Mouse (Mus musculus) midbrain, embryonic 15.5 days (tissue): ENCODE results near the gene Ptprcap. TPM values are rescaled to one million over a fixed set of nuclear protein-coding genes. Genes with fewer than 3 reads are reported as not detected.

ENCODE experiments used
- polyA plus RNA-seq: library from polyadenylated mRNA; unstranded; fragments of >200 nt; fragmentation: Nextera tagmentation; extraction: Ambion mirVana; gene quantifications from 2 replicates; pipeline ENCODE4 v1.2.1, GENCODE M21; 2015

Ptprcap gene
- polyA plus RNA-seq, 1 experiment from 2014 or later = 0.96 TPM

Other genes with a start within 250 kb of the Ptprcap start
- 12.7 and 14.6 TPM in 2 replicates for gene Tcirg1, start 246.5 kb upstream of the Ptprcap start, polyA plus RNA-seq
- gene Ndufs8, start 240.8 kb upstream of the Ptprcap start, polyA plus RNA-seq = 246 and 258 TPM in 2 replicates
- 1.9 TPM in 2 replicates for gene Aldh3b1, start 223.8 kb upstream of the Ptprcap start, polyA plus RNA-seq
- 11.7 and 11.8 TPM in 2 replicates for gene Unc93b1, start 218.4 kb upstream of the Ptprcap start, polyA plus RNA-seq
- gene Aldh3b3, start 195.0 kb upstream of the Ptprcap start, polyA plus RNA-seq = not detected in 2 replicates
- 0.43 and 0.67 TPM in 2 replicates for gene Aldh3b2, start 181.3 kb upstream of the Ptprcap start, polyA plus RNA-seq
- 1.7 and 2.2 TPM in 2 replicates for gene Acy3, start 167.0 kb upstream of the Ptprcap start, polyA plus RNA-seq
- gene Tbx10, start 160.9 kb upstream of the Ptprcap start, polyA plus RNA-seq = not detected in 2 replicates
- 30.6 and 33.4 TPM in 2 replicates for gene Nudt8, start 153.0 kb upstream of the Ptprcap start, polyA plus RNA-seq
- 6.5 and 8.3 TPM in 2 replicates for gene Gm49405, start 153.0 kb upstream of the Ptprcap start, polyA plus RNA-seq
- gene Doc2g, start 150.3 kb upstream of the Ptprcap start, polyA plus RNA-seq = 8.4 and 12.1 TPM in 2 replicates
- gene Ndufv1, start 140.8 kb upstream of the Ptprcap start, polyA plus RNA-seq = 229 and 239 TPM in 2 replicates
- gene Gstp1, start 115.6 kb upstream of the Ptprcap start, polyA plus RNA-seq = 513 and 520 TPM in 2 replicates
- gene Gstp2, start 107.6 kb upstream of the Ptprcap start, polyA plus RNA-seq = 2.7 and 5.6 TPM in 2 replicates
- not detected in 2 replicates for gene Gstp3, start 94.0 kb upstream of the Ptprcap start, polyA plus RNA-seq
- gene Cabp2, start 72.0 kb upstream of the Ptprcap start, polyA plus RNA-seq = 0.22 TPM in 1 of 2 replicates, not detected in the other
- gene Cdk2ap2, start 56.4 kb upstream of the Ptprcap start, polyA plus RNA-seq = 92.3 and 92.9 TPM in 2 replicates
- 97.7 and 102 TPM in 2 replicates for gene Pitpnm1, start 53.6 kb upstream of the Ptprcap start, polyA plus RNA-seq
- gene Aip, start 27.7 kb upstream of the Ptprcap start, polyA plus RNA-seq = 99.5 and 101 TPM in 2 replicates
- 0.04 TPM in 1 of 2 replicates, not detected in the other for gene Gpr152, start 13.8 kb upstream of the Ptprcap start, polyA plus RNA-seq
- gene Cabp4, start 9.6 kb upstream of the Ptprcap start, polyA plus RNA-seq = 0.22 and 0.28 TPM in 2 replicates
- 127 and 139 TPM in 2 replicates for gene Coro1b, start 5.0 kb upstream of the Ptprcap start, polyA plus RNA-seq
- gene Rps6kb2, start 9.8 kb downstream of the Ptprcap start, polyA plus RNA-seq = 60.1 and 60.7 TPM in 2 replicates
- gene Carns1, start 21.9 kb downstream of the Ptprcap start, polyA plus RNA-seq = 5.9 and 6.9 TPM in 2 replicates
- 0.38 and 0.93 TPM in 2 replicates for gene Tbc1d10c, start 37.7 kb downstream of the Ptprcap start, polyA plus RNA-seq
- gene Ppp1ca, start 38.5 kb downstream of the Ptprcap start, polyA plus RNA-seq = 537 and 571 TPM in 2 replicates
- 23.7 and 24.9 TPM in 2 replicates for gene Rad9a, start 48.1 kb downstream of the Ptprcap start, polyA plus RNA-seq
- gene Clcf1, start 60.6 kb downstream of the Ptprcap start, polyA plus RNA-seq = 0.79 and 0.88 TPM in 2 replicates
- not detected in 2 replicates for gene AC109138.7, start 60.8 kb downstream of the Ptprcap start, polyA plus RNA-seq
- gene Pold4, start 78.3 kb downstream of the Ptprcap start, polyA plus RNA-seq = 20.4 and 20.6 TPM in 2 replicates
- gene Ssh3, start 115.6 kb downstream of the Ptprcap start, polyA plus RNA-seq = 12.2 and 16.2 TPM in 2 replicates
- 53.9 and 57.1 TPM in 2 replicates for gene Ankrd13d, start 129.5 kb downstream of the Ptprcap start, polyA plus RNA-seq
- 28.2 and 29.6 TPM in 2 replicates for gene Grk2, start 152.6 kb downstream of the Ptprcap start, polyA plus RNA-seq
- gene Kdm2a, start 244.7 kb downstream of the Ptprcap start, polyA plus RNA-seq = 37.0 and 38.8 TPM in 2 replicates